Mouse (Mus musculus) midbrain, postnatal 0 days (tissue): Measurements from ENCODE around the gene Katnal1. TPM values are rescaled to one million over a fixed set of nuclear protein-coding genes. Genes with fewer than 3 reads are reported as not detected.

ENCODE experiments used
- ATAC-seq: fragments of 200-750 bp; cut with Nextera tagmentation; 2 replicates; pipeline ENCODE4 v1.8.0; 2017; ENCODE audit warnings: moderate number of reproducible peaks, mild to moderate bottlenecking, moderate TSS enrichment, moderate library complexity; ENCODE audit not compliant: low FRiP score
- DNase-seq: peaks from one replicate; pipeline ENCODE4 v3.0.0-alpha.2; 2015; ENCODE audit warnings: low spot score
- H3K27ac ChIP-seq: fragments of 300-500 bp; sonication (generic); 2 replicates; pipeline ENCODE4 v1.5.1; 2014; ENCODE audit warnings: low read depth, mild to moderate bottlenecking, low read length, mixed read lengths
- H3K27me3 ChIP-seq: fragments of 300-500 bp; sonication (generic); 2 replicates; pipeline ENCODE4 v1.6.1; 2014; ENCODE audit warnings: low read length, control low read depth, mixed read lengths; ENCODE audit not compliant: insufficient read depth
- H3K36me3 ChIP-seq: fragments of 300-500 bp; sonication (generic); 2 replicates; pipeline ENCODE4 v1.6.1; 2014; ENCODE audit warnings: low read length, control low read depth, mixed read lengths; ENCODE audit not compliant: insufficient read depth
- H3K4me1 ChIP-seq: fragments of 300-500 bp; sonication (generic); 2 replicates; pipeline ENCODE4 v1.6.1; 2014; ENCODE audit warnings: mild to moderate bottlenecking, control low read depth, antibody characterized with exemption, low read length, mixed read lengths; ENCODE audit not compliant: insufficient read depth
- H3K4me2 ChIP-seq: fragments of 300-500 bp; sonication (generic); 2 replicates; pipeline ENCODE4 v1.6.1; 2014; ENCODE audit warnings: low read depth, mild to moderate bottlenecking, low read length, mixed read lengths; ENCODE audit not compliant: poor library complexity, severe bottlenecking
- H3K4me3 ChIP-seq: fragments of 300-500 bp; sonication (generic); 2 replicates; pipeline ENCODE4 v1.5.1; 2014; ENCODE audit warnings: low read depth, mild to moderate bottlenecking, low read length, moderate library complexity
- H3K9ac ChIP-seq: fragments of 300-500 bp; sonication (generic); replicated peaks from 2 replicates; pipeline ENCODE4 v1.6.1; 2014; ENCODE audit warnings: mild to moderate bottlenecking, low read length, moderate library complexity, mixed read lengths; ENCODE audit not compliant: poor library complexity, severe bottlenecking
- H3K9me3 ChIP-seq: fragments of 300-500 bp; sonication (generic); 2 replicates; pipeline ENCODE4 v1.6.1; 2016; ENCODE audit warnings: low read length, control low read depth
- CTCF ChIP-seq: IDR thresholded peaks from 2 replicates; pipeline ENCODE4 v1.5.1; 2016; ENCODE audit warnings: antibody characterized with exemption, mild to moderate bottlenecking
- WGBS: fragments of 180-500 bp; shearing (Covaris S2); extraction: QIAGEN DNeasy Blood & Tissue Kit; methylation state at CpG from one replicate; pipeline ENCODE4 v1.1.7; 2014; 5-methylcytosine and 5-hydroxymethylcytosine counted together
- polyA plus RNA-seq: library from polyadenylated mRNA; unstranded; fragments of >200 nt; fragmentation: Nextera tagmentation; extraction: Ambion mirVana; gene quantifications from 2 replicates; pipeline ENCODE4 v1.2.1, GENCODE M21; 2015
- total RNA-seq: library from RNA; depleted of rRNA; stranded (reverse); fragments of >200 nt; gene quantifications from 2 replicates; pipeline ENCODE4 v1.2.3, GENCODE M21; 2014

The Katnal1 gene
- total and polyA plus RNA-seq, 2 experiments from 2014 or later = 31.4 to 38.0 TPM

- no peaks in the 10 kb centered on the region for H3K36me3 ChIP-seq
- H3K4me3 ChIP-seq = no peak overlapping the region
- DNase-seq (no peak), ATAC-seq (no peak)
- no peak overlapping the region for H3K27ac ChIP-seq
- peak; percentile 70 for TF ChIP-seq CTCF
- no peaks in the 10 kb centered on the region for H3K9me3 ChIP-seq
- H3K4me2 ChIP-seq = peak overlapping the region; percentile 92; the same call in 1 of the 2 replicates
- H3K27me3 ChIP-seq = no peaks in the 10 kb centered on the region
- peaks cover 7% of the 10 kb centered on the region for H3K4me1 ChIP-seq
- 44% methylated on average over 9 of the region's 9 CpGs for WGBS
- no peak overlapping the region for H3K9ac ChIP-seq
These were observed 29.2 kb upstream of the Katnal1 start for GRCm38 (mm10) chr5:148958355-148958754.

GRCm38 (mm10) chr5:148956898-148957535 is 27.9 kb upstream of the Katnal1 start:
- ATAC-seq = no peak
- H3K27me3 ChIP-seq = no peaks in the 10 kb centered on the region
- H3K36me3 ChIP-seq = no peaks in the 10 kb centered on the region
- no peak overlapping the region for H3K27ac ChIP-seq
- no peaks in the 10 kb centered on the region for H3K9me3 ChIP-seq
- DNase-seq = no peak
- H3K9ac ChIP-seq = no peak overlapping the region
- TF ChIP-seq CTCF = no peak
- H3K4me2 ChIP-seq = no peak overlapping the region
- H3K4me3 ChIP-seq = no peak overlapping the region
- 58% methylated on average over 9 of the region's 9 CpGs for WGBS
- peaks cover 7% of the 10 kb centered on the region for H3K4me1 ChIP-seq

GRCm38 (mm10) chr5:148956091-148956490 is 27.0 kb upstream of the Katnal1 start:
- H3K36me3 ChIP-seq = no peaks in the 10 kb centered on the region
- no peak overlapping the region for H3K9ac ChIP-seq
- 84% methylated on average over 9 of the region's 9 CpGs for WGBS
- ATAC-seq (no peak), DNase-seq (no peak)
- peaks cover 7% of the 10 kb centered on the region for H3K4me1 ChIP-seq
- no peak for TF ChIP-seq CTCF
- H3K4me2 ChIP-seq = no peak overlapping the region
- H3K9me3 ChIP-seq = no peaks in the 10 kb centered on the region
- H3K4me3 ChIP-seq = no peak overlapping the region
- no peaks in the 10 kb centered on the region for H3K27me3 ChIP-seq
- H3K27ac ChIP-seq = no peak overlapping the region

- H3K4me1 ChIP-seq = peaks cover 7% of the 10 kb centered on the region
These were observed 26.5 kb upstream of the Katnal1 start for GRCm38 (mm10) chr5:148955575-148955974.

GRCm38 (mm10) chr5:148954314-148955060 is 25.4 kb upstream of the Katnal1 start:
- 66% methylated on average over 22 of the region's 22 CpGs for WGBS
- no peaks in the 10 kb centered on the region for H3K27me3 ChIP-seq
- TF ChIP-seq CTCF = no peak
- no peaks in the 10 kb centered on the region for H3K9me3 ChIP-seq
- H3K4me1 ChIP-seq = peaks cover 2% of the 10 kb centered on the region
- ATAC-seq = no peak
- H3K4me2 ChIP-seq = no peak overlapping the region
- no peak overlapping the region for H3K27ac ChIP-seq
- peak; percentile 42 for DNase-seq
- H3K36me3 ChIP-seq = no peaks in the 10 kb centered on the region
- no peak overlapping the region for H3K9ac ChIP-seq
- H3K4me3 ChIP-seq = no peak overlapping the region

More at GRCm38 (mm10) chr5:148955575-148955974, 26.5 kb upstream of the Katnal1 start:
- ATAC-seq (no peak), DNase-seq (no peak)
- no peak overlapping the region for H3K9ac ChIP-seq
- 88% methylated on average over 6 of the region's 6 CpGs for WGBS
- H3K9me3 ChIP-seq = no peaks in the 10 kb centered on the region
- no peak overlapping the region for H3K27ac ChIP-seq
- H3K4me2 ChIP-seq = no peak overlapping the region
- H3K36me3 ChIP-seq = no peaks in the 10 kb centered on the region
- no peak for TF ChIP-seq CTCF
- no peaks in the 10 kb centered on the region for H3K27me3 ChIP-seq
- no peak overlapping the region for H3K4me3 ChIP-seq

- H3K27me3 ChIP-seq = no peaks in the 10 kb centered on the region
- H3K4me2 ChIP-seq = no peak overlapping the region
- no peak overlapping the region for H3K4me3 ChIP-seq
- H3K4me1 ChIP-seq = no peaks in the 10 kb centered on the region; the same call in 1 of the 2 replicates
- ATAC-seq (no peak), DNase-seq (no peak)
- H3K9ac ChIP-seq = no peak overlapping the region
- no peak for TF ChIP-seq CTCF
- no peaks in the 10 kb centered on the region for H3K9me3 ChIP-seq
- WGBS = 77% methylated on average over 5 of the region's 5 CpGs
- no peaks in the 10 kb centered on the region for H3K36me3 ChIP-seq
- no peak overlapping the region for H3K27ac ChIP-seq
These were observed 24.0 kb upstream of the Katnal1 start for GRCm38 (mm10) chr5:148953098-148953497.
